Mouse (Mus musculus) left cerebral cortex, postnatal 10 days (tissue): Measurements from ENCODE around the gene Cmip. TPM values are rescaled to one million over a fixed set of nuclear protein-coding genes. Genes with fewer than 3 reads are reported as not detected.

ENCODE experiments used
- DNase-seq, 2 experiments: peaks; one replicate each; pipeline ENCODE4 v3.0.0; 2021 to 2022; ENCODE audit warnings: low spot score in 2 of 2, mixed read lengths in 1 of 2; ENCODE audit errors: extremely low spot score in 1 of 2
- intact Hi-C: fragments of 180-260 bp; cut with DNase I; formaldehyde crosslinking; loops from one replicate; pipeline ENCODE4 v1.15.1; 2025
- total RNA-seq, 2 experiments: library from RNA; stranded (reverse); gene quantifications; 2 replicates each; pipeline ENCODE4 v1.2.3; 2021

Gene Cmip
- total RNA-seq, 2 experiments from 2014 or later: 369 to 379 TPM

GRCm38 (mm10) chr8:117386142-117386541 is 129.3 kb downstream of the Cmip start:
- intact Hi-C loops: no loop called here

GRCm38 (mm10) chr8:117387642-117388041 is 130.8 kb downstream of the Cmip start:
- intact Hi-C loops: no loop called here
- DNase-seq: no peak

More at GRCm38 (mm10) chr8:117386142-117386541, 129.3 kb downstream of the Cmip start:
- no peak for DNase-seq

GRCm38 (mm10) chr8:117388370-117388769 is 131.5 kb downstream of the Cmip start:
- intact Hi-C loops: no loop called here
- DNase-seq: no peak

- no peak for DNase-seq
- intact Hi-C loops: no loop called here
Observed at GRCm38 (mm10) chr8:117393853-117394252, 137.0 kb downstream of the Cmip start.

GRCm38 (mm10) chr8:117395055-117395454 is 138.2 kb downstream of the Cmip start:
- peak in 1 of 2 experiments; percentile 67 for DNase-seq
- intact Hi-C loops: no loop called here

- intact Hi-C loops: no loop called here
- no peak for DNase-seq
Observed at GRCm38 (mm10) chr8:117396884-117397283, 140.0 kb downstream of the Cmip start.

- DNase-seq: no peak
- intact Hi-C loops: no loop called here
Observed at GRCm38 (mm10) chr8:117397751-117398150, 140.9 kb downstream of the Cmip start.

GRCm38 (mm10) chr8:117399229-117399628 is 142.4 kb downstream of the Cmip start:
- intact Hi-C loops: no loop called here
- no peak for DNase-seq

- intact Hi-C loops: no loop called here
- DNase-seq: no peak
Observed at GRCm38 (mm10) chr8:117400820-117401219, 144.0 kb downstream of the Cmip start.

GRCm38 (mm10) chr8:117401880-117402279 is 145.0 kb downstream of the Cmip start:
- no peak for DNase-seq
- intact Hi-C loops: no loop called here

- no peak for DNase-seq
- intact Hi-C loops: no loop called here
Observed at GRCm38 (mm10) chr8:117402911-117403704, 146.2 kb downstream of the Cmip start.

- DNase-seq: peak in 1 of 2 experiments; percentile 31
- intact Hi-C loops: no loop called here
Observed at GRCm38 (mm10) chr8:117403705-117404476, 147.0 kb downstream of the Cmip start.

- intact Hi-C loops: no loop called here
- DNase-seq: no peak
Observed at GRCm38 (mm10) chr8:117406081-117406480, 149.2 kb downstream of the Cmip start.

GRCm38 (mm10) chr8:117408634-117409033 is 151.8 kb downstream of the Cmip start:
- intact Hi-C loops: no loop called here
- DNase-seq: no peak

- DNase-seq: no peak
- intact Hi-C loops: no loop called here
Observed at GRCm38 (mm10) chr8:117409056-117409455, 152.2 kb downstream of the Cmip start.

- DNase-seq: peak in 1 of 2 experiments; percentile 45
- intact Hi-C loops: no loop called here
Observed at GRCm38 (mm10) chr8:117410391-117410790, 153.5 kb downstream of the Cmip start.

GRCm38 (mm10) chr8:117410901-117411300 is 154.0 kb downstream of the Cmip start:
- DNase-seq: no peak
- intact Hi-C loops: no loop called here

GRCm38 (mm10) chr8:117412232-117412631 is 155.4 kb downstream of the Cmip start:
- intact Hi-C loops: no loop called here
- DNase-seq: no peak

GRCm38 (mm10) chr8:117417830-117418229 is 161.0 kb downstream of the Cmip start:
- DNase-seq: no peak
- intact Hi-C loops: no loop called here
